Mouse (Mus musculus): ENCODE results near the gene Edem2. TPM values are rescaled to one million over a fixed set of nuclear protein-coding genes. Genes with fewer than 3 reads are reported as not detected.

Edem2 gene
- polyA plus RNA-seq, 1 experiment from 2014 or later = 35.4 TPM

DNA sequence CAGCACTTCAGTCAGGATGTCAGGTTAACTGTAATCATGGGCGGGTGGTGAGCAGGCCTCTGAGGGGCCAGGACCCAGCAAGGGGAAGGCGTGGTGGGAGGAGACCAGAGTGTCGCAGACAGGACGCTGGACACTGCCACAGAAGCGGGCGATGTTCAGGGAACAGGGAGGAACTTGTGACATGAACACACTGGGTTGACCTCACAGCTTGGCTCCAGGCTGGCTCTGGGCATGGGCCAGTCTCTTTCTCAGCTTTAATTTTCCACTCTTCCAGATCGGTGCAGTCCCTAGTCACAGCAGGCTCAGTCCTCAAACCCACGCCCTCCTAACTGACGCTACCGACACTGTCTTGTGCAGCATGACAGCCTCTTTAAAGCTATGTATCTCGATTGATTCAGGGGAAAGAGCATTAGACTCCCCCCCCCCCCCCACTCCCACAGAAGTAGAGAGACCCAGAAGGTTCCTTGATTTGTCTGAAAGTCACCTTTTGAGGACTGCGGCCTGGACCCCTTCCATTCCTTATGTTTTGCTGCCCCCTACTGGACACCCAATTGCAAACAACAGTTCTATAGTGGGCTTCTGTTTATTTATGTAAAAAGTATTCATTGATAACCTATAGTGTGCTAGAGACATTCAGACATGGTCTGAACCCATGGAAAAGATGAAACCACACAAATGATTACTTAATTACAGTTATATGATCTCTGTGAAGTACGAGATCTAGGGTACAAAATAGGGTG lies 35.6 kb upstream of the Edem2 start:
- TF ChIP-seq CTCF (IDR thresholded peaks at IDR 0.05) = peak; percentile 59
- CTCF ChIA-PET = interaction anchor here (0.9 to 2.1 kb wide), 10 partner anchors 8 to 200 kb away, joined by 3 to 9 read pairs (median 4); partner anchors contain the start of gene Trpc4ap
- in situ Hi-C loops (cut with MboI; ENCODE audit: low pct_unique_long_range_greater_than_20kb) = loop anchor here (10.0 kb wide), 1 partner anchor 250 kb away; the partner anchor contains the start of genes Acss2 and Ggt7
- POLR2A ChIA-PET = no interaction called here
- DNase-seq (ENCODE audit: low read depth, low spot score) = no peak
- no peak for ATAC-seq
- peaks cover 4% of the 10 kb centered on the region for H3K27me3 ChIP-seq

DNA sequence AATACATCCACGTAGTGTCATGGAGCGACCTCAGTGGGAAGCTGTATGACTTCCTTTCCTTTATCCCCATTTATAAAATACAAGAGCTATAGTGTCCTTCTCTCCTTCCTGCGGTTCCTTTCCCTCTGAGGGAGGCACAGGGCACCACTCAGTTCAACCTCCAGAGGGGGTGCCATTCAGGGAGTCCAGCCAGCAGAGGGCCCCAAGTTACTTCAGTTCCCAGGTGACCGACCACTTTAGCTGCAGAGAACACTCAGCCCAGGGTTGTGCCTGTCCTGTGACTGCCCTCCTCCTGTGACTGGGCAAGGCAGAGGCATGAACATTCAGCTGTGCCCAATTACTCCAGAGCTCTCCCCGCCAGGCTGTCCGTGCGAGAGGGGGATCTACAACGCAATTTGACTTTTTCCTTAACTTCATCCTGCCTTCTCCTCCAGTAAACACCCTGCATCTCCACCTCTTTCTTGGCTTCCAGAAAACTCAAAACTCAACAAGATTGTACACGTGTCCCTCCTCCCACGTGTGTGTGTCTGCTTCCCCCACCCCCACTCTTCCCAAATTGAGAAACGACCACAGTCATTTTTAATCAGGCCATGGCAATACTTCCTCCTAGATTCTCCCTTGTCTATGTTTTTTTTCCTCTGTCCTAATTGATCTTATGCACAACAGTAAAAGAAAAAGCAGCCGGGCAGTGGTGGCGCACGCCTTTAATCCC lies 27.7 kb upstream of the Edem2 start:
- in situ Hi-C loops (cut with MboI; ENCODE audit: low pct_unique_long_range_greater_than_20kb) = loop anchor here (5.0 to 10.0 kb wide), 2 partner anchors 40 to 62 kb away; partner anchors contain the start of gene Trpc4ap
- no peak for DNase-seq (ENCODE audit: low read depth, low spot score)
- peak; percentile 67 for TF ChIP-seq CTCF (IDR thresholded peaks at IDR 0.05)
- no peaks in the 10 kb centered on the region for H3K27me3 ChIP-seq
- CTCF ChIA-PET = interaction anchor here (1.0 to 3.6 kb wide), 6 partner anchors 8 to 83 kb away, joined by 3 to 15 read pairs (median 4); no protein-coding TSS in a partner anchor
- ATAC-seq = no peak
- POLR2A ChIA-PET = interaction anchor here (0.7 to 1.1 kb wide), 2 partner anchors 41 to 52 kb away, joined by 3 to 4 read pairs; no protein-coding TSS in a partner anchor

DNA sequence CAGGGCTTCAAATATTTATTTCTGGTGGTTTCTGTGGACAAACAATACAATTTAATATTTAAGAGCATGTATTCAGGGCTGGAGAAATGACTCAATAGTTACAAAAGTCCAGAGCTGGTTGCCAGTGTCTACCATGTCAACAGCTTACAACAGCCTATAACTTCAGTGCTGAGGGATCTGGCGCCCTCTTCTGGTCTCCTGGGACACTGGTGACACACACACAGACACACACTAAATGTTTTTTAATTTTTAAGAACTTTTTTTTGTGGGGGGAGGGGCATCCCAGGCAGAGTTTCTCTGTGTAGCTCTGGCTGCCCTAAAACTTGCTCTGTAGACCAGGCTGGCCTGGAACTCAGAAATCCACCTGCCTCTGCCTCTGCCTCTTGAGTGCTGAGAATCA lies 26.5 kb upstream of the Edem2 start:
- H3K27me3 ChIP-seq = no peaks in the 10 kb centered on the region
- peak; percentile 91 for TF ChIP-seq CTCF (IDR thresholded peaks at IDR 0.05)
- ChIA-PET POLR2A (no interaction called here), CTCF (interaction anchor here (0.8 to 3.6 kb wide), 8 partner anchors 10 to 121 kb away, joined by 3 to 15 read pairs (median 3); no protein-coding TSS in a partner anchor)
- no peak for DNase-seq (ENCODE audit: low read depth, low spot score)
- in situ Hi-C loops (cut with MboI; ENCODE audit: low pct_unique_long_range_greater_than_20kb) = loop anchor here (5.0 to 10.0 kb wide), 2 partner anchors 38 to 61 kb away; partner anchors contain the start of gene Trpc4ap
- no peak for ATAC-seq

DNA sequence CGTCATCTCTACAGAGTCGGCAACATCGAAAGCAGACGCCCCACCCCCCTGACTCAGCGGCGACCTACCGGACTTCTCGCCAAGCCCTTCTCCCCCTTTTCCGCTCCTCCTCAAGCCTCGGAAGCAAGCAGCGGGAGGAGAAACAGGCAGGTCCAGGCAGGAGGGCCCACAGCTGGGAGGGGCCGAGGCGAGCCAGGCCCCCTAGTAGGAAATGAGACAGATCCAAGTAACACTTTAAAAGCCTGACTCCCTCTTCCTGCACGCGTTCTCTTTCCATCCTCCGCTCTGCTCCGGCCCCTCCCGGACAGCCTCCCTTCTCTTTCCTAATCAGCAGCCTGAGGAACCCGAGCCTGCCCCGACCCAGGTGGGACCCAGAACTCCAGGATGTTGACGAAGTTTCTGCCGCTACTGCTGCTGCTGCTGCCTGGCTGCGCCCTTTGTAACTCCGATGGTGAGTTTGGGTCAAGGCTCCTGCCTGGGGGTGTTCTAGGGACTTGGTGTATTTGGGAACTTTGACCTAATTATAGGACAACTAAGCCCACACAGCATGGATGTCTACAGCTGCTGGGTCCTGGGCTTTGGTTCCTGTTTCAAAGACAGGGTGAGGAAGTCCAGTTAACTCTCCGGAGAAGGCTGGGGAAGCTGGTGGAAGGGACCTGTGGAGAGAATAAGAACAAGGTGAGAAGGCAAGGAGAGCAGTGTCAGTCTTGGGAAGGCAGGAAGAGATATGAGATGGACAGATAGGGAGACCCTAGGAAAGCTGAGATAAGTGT lies 21.9 kb upstream of the Edem2 start, which contains the start of gene Procr:
Procr (plus strand) TSS at position 104 of the 773 bp plus-strand sequence.
- CTCF ChIA-PET = interaction anchor here (1.1 to 1.6 kb wide), 2 partner anchors 9 to 55 kb away, joined by 3 read pairs; no protein-coding TSS in a partner anchor
- peak; percentile 31 for ATAC-seq
- POLR2A ChIA-PET = no interaction called here
- TF ChIP-seq CTCF (IDR thresholded peaks at IDR 0.05) = no peak
- DNase-seq (ENCODE audit: low read depth, low spot score) = no peak
- in situ Hi-C loops (cut with MboI; ENCODE audit: low pct_unique_long_range_greater_than_20kb) = loop anchor here (10.0 kb wide), 1 partner anchor 56 kb away; the partner anchor contains the start of gene Trpc4ap
- no peaks in the 10 kb centered on the region for H3K27me3 ChIP-seq

DNA sequence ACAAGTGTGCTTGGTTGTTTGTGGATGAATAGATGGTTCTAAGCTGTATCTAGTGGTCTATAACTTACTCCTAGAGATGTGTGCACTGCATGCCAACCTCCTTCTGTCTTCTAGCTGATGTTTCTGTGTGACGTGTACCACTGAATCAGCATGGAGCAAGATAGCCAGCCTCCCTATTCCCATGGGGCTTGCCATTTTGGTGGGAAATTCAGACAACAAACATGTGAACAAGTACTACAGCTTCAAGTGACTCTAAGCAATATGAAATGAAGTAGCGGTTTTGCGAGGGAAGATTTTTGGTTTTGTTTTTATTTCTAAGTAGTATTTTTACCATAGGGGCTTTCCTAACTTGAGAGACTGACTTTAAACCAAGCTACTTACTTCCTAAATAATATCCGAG lies 20.1 kb upstream of the Edem2 start:
- no peak for TF ChIP-seq CTCF (IDR thresholded peaks at IDR 0.05)
- H3K27me3 ChIP-seq = no peaks in the 10 kb centered on the region
- ATAC-seq (no peak), DNase-seq (ENCODE audit: low read depth, low spot score) (no peak)
- in situ Hi-C loops (cut with MboI; ENCODE audit: low pct_unique_long_range_greater_than_20kb) = no loop called here
- CTCF ChIA-PET = interaction anchor here (0.7 kb wide), 1 partner anchor 14 kb away, joined by 3 read pairs; the partner anchor contains the start of gene Gm17581
- POLR2A ChIA-PET = no interaction called here

DNA sequence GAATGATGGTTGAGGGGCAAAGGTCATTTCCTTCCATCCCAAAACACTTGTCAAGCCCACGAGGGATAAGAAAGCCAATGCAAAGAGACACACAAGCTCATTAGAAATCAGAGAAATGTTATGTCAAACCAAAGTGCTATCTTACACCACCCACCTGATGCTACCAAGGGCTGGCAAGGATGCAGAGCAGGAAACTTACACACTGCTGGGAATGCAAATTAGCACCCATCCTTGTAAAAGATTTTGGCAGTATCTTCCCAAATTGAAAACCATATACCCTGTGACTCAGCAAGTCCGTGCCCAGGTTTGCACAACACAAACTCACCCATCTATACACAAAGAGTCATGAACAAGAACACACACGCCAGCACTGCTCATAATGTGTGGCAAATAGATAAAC lies 16.2 kb upstream of the Edem2 start:
- no peak for TF ChIP-seq CTCF (IDR thresholded peaks at IDR 0.05)
- ChIA-PET CTCF (interaction anchor here (1.5 kb wide), 1 partner anchor 19 kb away, joined by 5 read pairs; no protein-coding TSS in a partner anchor), POLR2A (no interaction called here)
- no peaks in the 10 kb centered on the region for H3K27me3 ChIP-seq
- DNase-seq (ENCODE audit: low read depth, low spot score) (no peak), ATAC-seq (no peak)
- in situ Hi-C loops (cut with MboI; ENCODE audit: low pct_unique_long_range_greater_than_20kb) = no loop called here

DNA sequence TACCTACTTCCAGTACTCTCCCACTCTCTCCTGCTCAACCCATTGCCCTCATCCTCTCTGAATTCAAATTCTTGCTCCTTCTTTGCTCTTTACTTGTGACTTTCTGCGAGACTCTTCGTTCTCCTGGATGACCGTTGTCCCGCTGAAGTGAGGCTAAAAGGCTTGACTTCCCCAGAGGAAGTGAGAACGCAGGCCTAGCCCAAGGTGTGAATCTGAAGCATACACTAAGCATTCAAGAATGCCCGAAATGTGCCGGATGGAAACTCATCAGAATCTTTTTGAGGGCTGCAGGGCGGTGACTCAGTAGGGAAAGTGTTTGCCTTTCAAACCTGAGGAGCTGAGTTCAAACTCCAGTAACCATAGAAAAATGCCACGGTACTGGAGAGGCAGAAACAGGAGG lies 14.1 kb upstream of the Edem2 start:
- no peak for TF ChIP-seq CTCF (IDR thresholded peaks at IDR 0.05)
- no peak for ATAC-seq
- POLR2A ChIA-PET = interaction anchor here (0.6 to 0.8 kb wide), 2 partner anchors 15 to 18 kb away, joined by 3 read pairs; partner anchors contain the start of gene Edem2
- no peak for DNase-seq (ENCODE audit: low read depth, low spot score)
- H3K27me3 ChIP-seq = no peaks in the 10 kb centered on the region
- CTCF ChIA-PET = interaction anchor here (1.4 kb wide), 1 partner anchor 8 kb away, joined by 3 read pairs; the partner anchor contains the start of gene Procr
- in situ Hi-C loops (cut with MboI; ENCODE audit: low pct_unique_long_range_greater_than_20kb) = no loop called here

DNA sequence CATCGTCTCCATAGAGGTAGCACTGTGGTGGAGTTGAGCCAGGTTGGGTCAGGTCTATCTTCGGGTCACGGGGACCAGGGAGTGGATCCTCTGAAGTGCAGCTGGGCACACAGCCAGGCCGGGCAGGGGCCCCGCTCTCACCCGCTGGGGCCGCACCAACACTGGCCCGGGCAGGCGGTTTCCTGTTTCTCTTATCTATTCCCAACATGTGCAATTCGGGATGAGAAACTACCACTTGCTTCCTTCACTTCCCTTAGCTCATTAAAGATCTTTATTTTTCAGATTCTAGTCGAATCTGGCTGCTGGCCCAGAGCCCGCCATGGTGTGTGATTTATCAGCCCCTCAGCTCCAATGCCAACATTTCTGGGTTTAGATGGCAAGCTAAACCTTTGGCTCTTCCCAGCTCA lies 13.7 kb upstream of the Edem2 start:
- no peak for TF ChIP-seq CTCF (IDR thresholded peaks at IDR 0.05)
- DNase-seq (ENCODE audit: low read depth, low spot score) = no peak
- in situ Hi-C loops (cut with MboI; ENCODE audit: low pct_unique_long_range_greater_than_20kb) = no loop called here
- ATAC-seq = no peak
- POLR2A ChIA-PET = interaction anchor here (0.6 to 0.8 kb wide), 2 partner anchors 14 to 18 kb away, joined by 3 read pairs; partner anchors contain the start of gene Edem2
- CTCF ChIA-PET = interaction anchor here (1.4 kb wide), 1 partner anchor 8 kb away, joined by 3 read pairs; the partner anchor contains the start of gene Procr
- H3K27me3 ChIP-seq = no peaks in the 10 kb centered on the region

DNA sequence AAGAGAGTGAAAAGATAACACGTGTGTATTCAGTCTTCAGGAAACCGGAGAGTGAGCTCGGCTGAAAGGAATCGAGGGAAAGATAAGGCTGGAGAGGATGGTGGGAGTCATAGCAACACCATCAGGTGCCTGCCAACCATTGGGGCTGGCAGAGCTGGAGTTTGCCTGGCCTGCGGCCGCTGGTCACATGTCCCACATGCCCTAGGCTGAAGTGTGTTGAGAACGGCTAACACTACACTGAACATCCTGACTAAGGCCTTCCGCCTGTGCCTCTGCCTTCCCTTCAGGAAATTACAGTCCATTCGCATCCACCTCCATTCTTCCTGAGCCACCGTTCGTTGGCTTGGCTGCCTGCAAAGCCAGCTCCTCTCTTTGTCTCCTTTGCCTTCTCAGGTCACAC lies 12.9 kb upstream of the Edem2 start:
- DNase-seq (ENCODE audit: low read depth, low spot score) (no peak), ATAC-seq (no peak)
- ChIA-PET CTCF (interaction anchor here (1.4 kb wide), 1 partner anchor 9 kb away, joined by 3 read pairs; the partner anchor contains the start of gene Procr), POLR2A (interaction anchor here (0.8 kb wide), 1 partner anchor 13 kb away, joined by 3 read pairs; the partner anchor contains the start of gene Edem2)
- no peak for TF ChIP-seq CTCF (IDR thresholded peaks at IDR 0.05)
- H3K27me3 ChIP-seq = no peaks in the 10 kb centered on the region
- in situ Hi-C loops (cut with MboI; ENCODE audit: low pct_unique_long_range_greater_than_20kb) = no loop called here

All from Patski (cell line).